Mouse (Mus musculus) heart, adult 2 months (tissue): ENCODE results near the gene Cdh22.

Source experiments
- CTCF ChIP-seq: fragments of 200-600 bp; IDR thresholded peaks from 2 replicates; pipeline ENCODE4 v1.8.1; 2022; ENCODE audit warnings: antibody characterized with exemption, mild to moderate bottlenecking, moderate library complexity
- EP300 ChIP-seq: fragments of 200-500 bp; IDR thresholded peaks from 2 replicates; pipeline ENCODE4 v1.6.1; 2011; ENCODE audit warnings: low read depth, low read length, control low read depth; ENCODE audit not compliant: insufficient read depth
- POLR2A ChIP-seq: fragments of 200-500 bp; IDR thresholded peaks from 2 replicates; pipeline ENCODE4 v1.6.1; 2011; ENCODE audit warnings: mild to moderate bottlenecking, low read depth, low read length, control low read depth; ENCODE audit not compliant: insufficient read depth

- no peak for TF ChIP-seq EP300
- TF ChIP-seq POLR2A: no peak
- no peak for TF ChIP-seq CTCF
Observed at GRCm38 (mm10) chr2:165257151-165257834, 22.6 kb upstream of the Cdh22 start.
